Mouse (Mus musculus) myocyte (in vitro differentiated cells): ENCODE data around the gene Fscn2. TPM values are rescaled to one million over a fixed set of nuclear protein-coding genes. Genes with fewer than 3 reads are reported as not detected.

ENCODE experiments used
- H3K27me3 ChIP-seq: one replicate; pipeline ENCODE4 v1.6.1; 2011; ENCODE audit not compliant: control insufficient read depth, insufficient read depth, insufficient read length
- H3K36me3 ChIP-seq: one replicate; pipeline ENCODE4 v1.6.1; 2011; ENCODE audit not compliant: control insufficient read depth, insufficient read depth
- H3K4me2 ChIP-seq: one replicate; pipeline ENCODE4 v1.6.1; 2011; ENCODE audit warnings: low read depth, control low read depth
- H3K4me3 ChIP-seq: one replicate; pipeline ENCODE4 v1.5.1; 2011; ENCODE audit warnings: mild to moderate bottlenecking, control low read depth, moderate library complexity
- H3K79me2 ChIP-seq: one replicate; pipeline ENCODE4 v1.6.1; 2011; ENCODE audit not compliant: control insufficient read depth, insufficient read depth
- H3ac ChIP-seq: one replicate; pipeline ENCODE4 v1.6.1; 2011; ENCODE audit not compliant: control insufficient read depth, insufficient read length
- CEBPB ChIP-seq: IDR thresholded peaks from 2 replicates; pipeline ENCODE4 v1.6.1; 2011; ENCODE audit warnings: mild to moderate bottlenecking, moderate library complexity; ENCODE audit not compliant: poor library complexity, insufficient read depth, severe bottlenecking
- E2F4 ChIP-seq: IDR thresholded peaks from one replicate; pipeline ENCODE4 v1.6.1; 2011; ENCODE audit warnings: mild to moderate bottlenecking, control low read depth, moderate library complexity; ENCODE audit not compliant: insufficient read depth
- MAX ChIP-seq: IDR thresholded peaks from one replicate; pipeline ENCODE4 v1.6.1; 2011; ENCODE audit warnings: low read depth, mild to moderate bottlenecking, control low read depth
- MYOD1 ChIP-seq, 3 experiments: IDR thresholded peaks; one replicate each; pipeline ENCODE4 v1.6.1; 2011; ENCODE audit warnings: control low read depth in 2 of 3, low read depth in 2 of 3, mild to moderate bottlenecking in 2 of 3, moderate library complexity in 1 of 3; ENCODE audit not compliant: insufficient read length in 2 of 3, control insufficient read depth in 1 of 3
- MYOG ChIP-seq, 3 experiments: IDR thresholded peaks; one replicate each; pipeline ENCODE4 v1.6.1; 2011; ENCODE audit warnings: control low read depth in 2 of 3, low read depth in 2 of 3, mild to moderate bottlenecking in 2 of 3; ENCODE audit not compliant: insufficient read length in 2 of 3, control insufficient read depth in 1 of 3, insufficient read depth in 1 of 3
- POLR2A ChIP-seq: IDR thresholded peaks from one replicate; pipeline ENCODE4 v1.6.1; 2011; ENCODE audit warnings: low read depth, mild to moderate bottlenecking, control low read depth, moderate library complexity; ENCODE audit not compliant: insufficient read length
- POLR2AphosphoS2 ChIP-seq: IDR thresholded peaks from one replicate; pipeline ENCODE4 v1.6.1; 2011; ENCODE audit warnings: low read depth, control low read depth; ENCODE audit not compliant: insufficient read length
- REST ChIP-seq: IDR thresholded peaks from one replicate; pipeline ENCODE4 v1.6.1; 2011; ENCODE audit warnings: mild to moderate bottlenecking, control low read depth, moderate library complexity; ENCODE audit not compliant: insufficient read depth, insufficient read length
- SRF ChIP-seq: IDR thresholded peaks from one replicate; pipeline ENCODE4 v1.6.1; 2011; ENCODE audit warnings: low read depth; ENCODE audit not compliant: control insufficient read depth, insufficient read length
- TCF12 ChIP-seq: IDR thresholded peaks from one replicate; pipeline ENCODE4 v1.6.1; 2011; ENCODE audit warnings: mild to moderate bottlenecking, control low read depth; ENCODE audit not compliant: poor library complexity, insufficient read depth, severe bottlenecking
- TCF3 ChIP-seq: IDR thresholded peaks from one replicate; pipeline ENCODE4 v1.6.1; 2011; ENCODE audit warnings: low read depth, control low read depth; ENCODE audit not compliant: insufficient read length
- USF1 ChIP-seq: IDR thresholded peaks from one replicate; pipeline ENCODE4 v1.6.1; 2011; ENCODE audit warnings: low read depth, mild to moderate bottlenecking, control low read depth, moderate library complexity
- polyA plus RNA-seq: library from polyadenylated mRNA; unstranded; fragments of >200 nt; fragmentation: generic; extraction: Trizol; gene quantifications from one replicate; pipeline ENCODE4 v1.2.1, GENCODE M21; 2012; ENCODE audit warnings: missing spikeins

The Fscn2 gene
- 1.1 TPM for polyA plus RNA-seq

DNA sequence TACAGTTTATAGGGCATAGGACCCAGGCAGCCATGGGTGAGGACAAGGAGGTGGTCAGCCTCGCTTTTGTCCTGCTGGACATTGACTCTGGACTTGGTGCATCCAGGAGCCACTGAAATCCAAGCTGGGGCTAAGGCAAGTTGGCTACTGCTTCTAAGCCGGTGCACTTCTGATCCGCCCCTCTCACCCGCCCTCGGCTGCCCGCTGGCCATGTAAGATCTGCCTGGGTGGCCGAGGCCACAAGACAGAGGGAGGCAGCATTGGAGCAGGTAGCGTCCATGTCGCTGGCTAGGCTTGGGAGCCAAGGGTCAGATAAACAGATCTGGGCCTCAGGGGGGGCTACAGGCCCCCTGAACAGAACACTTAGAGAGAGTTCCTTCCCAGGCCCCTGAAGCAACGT is at the start of gene Fscn2:
TSS of gene Fscn2 (plus strand) at position 240 of the 400 bp plus-strand sequence.
- no peak within 1 kb of the TSS for H3ac ChIP-seq
- no peaks in the 10 kb centered on the region for H3K36me3 ChIP-seq
- TF ChIP-seq POLR2AphosphoS2 (no peak), SRF (no peak)
- no peak within 1 kb of the TSS for H3K4me3 ChIP-seq
- H3K4me2 ChIP-seq = no peak within 1 kb of the TSS
- H3K79me2 ChIP-seq = no peaks in the 10 kb centered on the region
- no peaks in the 10 kb centered on the region for H3K27me3 ChIP-seq

DNA sequence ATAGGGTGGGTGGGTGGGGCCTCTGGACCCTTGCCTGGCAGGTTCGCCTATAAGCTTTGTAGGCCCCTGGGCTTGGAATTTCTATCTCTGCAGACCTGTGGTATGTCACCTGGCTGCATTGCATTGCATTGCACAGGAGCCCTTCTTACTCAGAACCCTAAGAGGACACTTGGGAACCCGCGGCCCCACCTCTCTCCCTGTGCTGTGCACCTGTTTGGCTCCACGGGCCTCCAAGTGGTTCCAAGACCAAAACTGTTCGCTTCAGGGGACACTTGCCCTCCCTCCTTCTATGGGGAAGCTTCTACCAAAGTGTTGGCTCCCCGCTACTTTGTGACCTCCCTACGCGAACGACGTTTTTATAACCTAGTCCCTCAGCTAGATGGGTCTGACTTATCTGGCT is 49.8 kb upstream of the Fscn2 start:
- H3K4me3 ChIP-seq = peak overlapping the region; percentile 17
- H3K27me3 ChIP-seq = no peaks in the 10 kb centered on the region
- no peaks in the 10 kb centered on the region for H3K36me3 ChIP-seq
- H3ac ChIP-seq = no peak overlapping the region
- TF ChIP-seq TCF12 (no peak), E2F4 (no peak), POLR2AphosphoS2 (no peak), SRF (no peak), CEBPB (no peak), REST (no peak)
- peak overlapping the region; percentile 84 for H3K4me2 ChIP-seq
- no peaks in the 10 kb centered on the region for H3K79me2 ChIP-seq

DNA sequence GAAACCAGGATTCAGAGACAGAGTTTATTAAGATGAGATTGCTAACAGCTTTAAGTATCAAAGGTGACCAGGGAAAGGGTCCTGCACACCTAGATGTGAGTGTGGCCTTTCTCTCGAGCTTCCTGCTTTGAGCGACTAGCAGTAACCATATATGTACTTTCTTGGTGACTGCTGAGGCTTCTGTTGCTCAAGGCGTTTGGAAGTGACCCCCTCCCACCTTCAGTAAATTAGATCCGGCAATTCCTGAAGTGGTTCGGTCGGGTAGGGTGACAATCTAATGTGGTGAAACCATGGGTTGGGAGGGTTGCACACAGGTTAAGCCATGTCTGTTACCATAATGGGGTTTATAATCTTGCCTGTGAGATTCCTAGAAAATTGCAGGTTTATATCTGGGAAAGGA is 49.3 kb upstream of the Fscn2 start:
- TF ChIP-seq TCF12 = no peak
- no peak for TF ChIP-seq CEBPB
- TF ChIP-seq TCF3 = no peak
- no peak for TF ChIP-seq SRF
- no peak for TF ChIP-seq E2F4
- Histone ChIP-seq H3K79me2 (no peaks in the 10 kb centered on the region), H3K27me3 (no peaks in the 10 kb centered on the region), H3K4me3 (no peak overlapping the region), H3K4me2 (no peak overlapping the region), H3K36me3 (no peaks in the 10 kb centered on the region), H3ac (no peak overlapping the region)

DNA sequence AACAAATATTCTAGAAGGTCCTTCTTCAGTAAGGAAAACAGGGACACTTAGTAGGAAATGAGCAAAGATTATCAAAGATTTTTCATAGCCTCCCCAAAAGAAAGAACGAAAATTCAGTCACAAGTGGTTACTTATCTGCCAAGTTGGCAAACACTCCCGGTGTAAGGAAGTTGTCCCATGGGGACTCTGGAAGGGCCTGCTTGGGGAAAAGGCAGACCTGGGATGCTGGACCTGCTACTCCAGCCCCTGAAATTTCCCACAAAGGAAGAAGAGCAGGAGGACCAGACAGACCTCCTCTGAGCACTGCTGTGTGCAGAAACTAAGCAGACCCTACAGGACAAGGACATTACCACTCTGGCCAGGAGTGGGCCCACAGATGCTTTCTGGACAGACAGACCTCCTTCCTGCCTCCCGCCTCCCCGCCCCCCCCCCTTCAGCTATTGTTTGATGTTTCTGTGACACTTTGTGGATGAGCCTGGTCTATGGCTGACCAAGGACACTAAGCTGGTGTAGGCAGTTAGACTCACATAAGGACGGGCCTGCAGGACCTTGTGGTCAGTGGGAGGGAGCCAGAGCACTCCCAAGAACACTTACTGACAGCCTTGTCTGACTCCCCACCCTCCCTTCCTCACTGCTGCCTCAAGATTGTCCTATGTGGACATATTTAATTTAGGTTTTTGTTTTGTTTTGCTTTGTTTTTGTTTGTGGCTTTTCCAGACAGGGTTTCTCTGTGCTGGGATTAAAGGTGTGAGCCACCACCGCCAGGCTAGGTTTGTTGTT is 47.2 kb upstream of the Fscn2 start:
- no peaks in the 10 kb centered on the region for H3K36me3 ChIP-seq
- no peaks in the 10 kb centered on the region for H3K27me3 ChIP-seq
- H3K4me2 ChIP-seq = no peak overlapping the region
- H3K4me3 ChIP-seq = no peak overlapping the region
- no peak overlapping the region for H3ac ChIP-seq
- no peaks in the 10 kb centered on the region for H3K79me2 ChIP-seq
- TF ChIP-seq TCF3 = no peak
- TF ChIP-seq MYOG (IDR thresholded peaks at IDR 0.05; ENCODE audit: control insufficient read depth in 1 of 3, insufficient read depth in 1 of 3, insufficient read length in 2 of 3, low read depth in 2 of 3) = no peak
- TF ChIP-seq REST = no peak
- TF ChIP-seq E2F4 = no peak
- TF ChIP-seq MYOD1 (IDR thresholded peaks at IDR 0.05; ENCODE audit: control insufficient read depth in 1 of 3, insufficient read length in 2 of 3, low read depth in 2 of 3) = no peak
- no peak for TF ChIP-seq TCF12
- no peak for TF ChIP-seq USF1
- no peak for TF ChIP-seq MAX
- TF ChIP-seq SRF = no peak
- TF ChIP-seq CEBPB = no peak
- no peak for TF ChIP-seq POLR2AphosphoS2
- no peak for TF ChIP-seq POLR2A

DNA sequence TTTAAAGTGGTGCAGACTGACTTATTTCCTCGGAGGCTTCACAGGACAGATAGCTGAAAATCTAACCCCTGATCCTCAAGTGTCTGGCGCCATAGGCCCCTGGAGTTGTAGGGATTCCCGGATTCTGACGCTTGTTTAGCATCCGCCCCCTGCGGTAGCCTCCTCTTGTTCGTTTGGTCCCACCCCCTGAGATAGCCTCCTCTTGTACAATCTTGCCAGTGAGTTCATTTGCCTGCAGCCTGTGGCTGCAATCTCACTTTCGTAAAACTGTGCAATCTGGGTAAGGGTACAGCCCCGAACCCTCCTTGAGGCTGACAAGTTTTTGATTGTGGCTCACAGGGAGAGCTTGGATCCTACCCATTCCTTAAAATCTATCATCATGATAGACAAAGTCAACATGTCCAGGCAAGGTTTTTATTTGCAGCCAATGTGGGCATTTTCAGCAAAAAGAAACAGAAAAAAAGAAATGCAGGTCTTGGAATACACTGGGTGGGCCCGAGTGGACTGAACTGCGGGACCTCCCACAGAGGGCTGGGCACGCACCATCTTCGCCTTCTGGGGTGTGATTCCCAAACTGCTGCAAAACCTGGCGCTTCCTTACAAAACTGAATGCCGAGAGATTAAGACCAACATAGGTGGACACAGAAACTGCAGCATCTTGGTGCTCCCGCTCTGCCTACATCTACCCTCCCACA is 46.5 kb upstream of the Fscn2 start:
- no peaks in the 10 kb centered on the region for H3K27me3 ChIP-seq
- peak overlapping the region; percentile 38 for H3K4me3 ChIP-seq

DNA sequence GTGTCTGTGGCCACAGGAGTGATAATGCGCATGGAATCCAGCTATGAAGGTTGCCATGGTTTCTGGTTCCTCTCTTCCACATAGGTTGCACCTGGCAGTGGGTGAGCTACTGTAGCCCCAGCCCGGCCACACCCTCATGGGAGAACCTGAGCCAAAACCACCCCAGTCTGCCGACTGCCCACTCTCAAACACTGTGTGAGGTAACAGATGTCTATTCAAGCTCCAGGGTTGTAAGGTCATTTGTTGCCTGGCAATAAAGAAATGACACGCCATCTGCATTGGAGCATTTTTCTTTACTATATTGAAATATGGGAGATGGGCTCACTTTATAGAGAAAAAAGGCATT is 45.9 kb upstream of the Fscn2 start:
- TF ChIP-seq REST (no peak), MYOG (IDR thresholded peaks at IDR 0.05; ENCODE audit: control insufficient read depth in 1 of 3, insufficient read depth in 1 of 3, insufficient read length in 2 of 3, low read depth in 2 of 3) (peak in 1 of 3 experiments; percentile 22), SRF (no peak), POLR2A (no peak), POLR2AphosphoS2 (no peak), MAX (no peak), MYOD1 (IDR thresholded peaks at IDR 0.05; ENCODE audit: control insufficient read depth in 1 of 3, insufficient read length in 2 of 3, low read depth in 2 of 3) (peak in 1 of 3 experiments; percentile 59), E2F4 (no peak)
- peak overlapping the region; percentile 38 for H3K4me3 ChIP-seq
- no peaks in the 10 kb centered on the region for H3K79me2 ChIP-seq
- H3ac ChIP-seq = no peak overlapping the region
- no peaks in the 10 kb centered on the region for H3K36me3 ChIP-seq
- H3K4me2 ChIP-seq = peak overlapping the region; percentile 94
- H3K27me3 ChIP-seq = no peaks in the 10 kb centered on the region

More for the DNA sequence above, 46.5 kb upstream of the Fscn2 start:
- H3K36me3 ChIP-seq = no peaks in the 10 kb centered on the region
- H3ac ChIP-seq = no peak overlapping the region
- no peaks in the 10 kb centered on the region for H3K79me2 ChIP-seq
- TF ChIP-seq USF1 (no peak), POLR2AphosphoS2 (no peak)
- peak overlapping the region; percentile 94 for H3K4me2 ChIP-seq
